Comparison of ENCODE assay signal across 8 mouse cellular contexts in the genomic region with DNA sequence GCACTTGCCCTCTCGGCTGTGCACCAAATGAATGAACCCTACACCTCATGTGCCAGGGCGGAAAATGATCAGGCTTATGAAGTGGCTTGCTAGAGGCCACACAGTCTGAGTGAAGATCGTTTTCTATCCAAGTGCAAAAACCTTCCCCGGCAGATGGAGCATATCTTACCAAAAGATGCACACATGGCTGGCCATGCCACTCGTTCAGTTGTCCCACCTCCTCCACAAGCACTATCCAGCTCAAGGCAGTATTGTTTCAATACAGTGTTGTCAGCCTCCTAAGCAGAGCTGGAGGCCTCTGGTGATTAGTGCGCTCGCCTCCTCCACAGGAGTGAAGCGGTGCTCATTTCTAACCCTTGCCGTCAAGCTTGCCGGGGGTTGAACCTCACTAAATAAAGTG.
DNase-seq lines count a peak whose midpoint lies in the region; ATAC-seq and TF ChIP-seq lines count a peak whose summit lies in the region.

No protein-coding gene starts in this region.

- peak overlapping the region; percentile 75 for H3K27ac ChIP-seq in layer of hippocampus, adult 2 months

- ATAC-seq in megakaryocyte-erythroid progenitor cell, adult 5-6 weeks (replicated peaks; ENCODE audit: low FRiP score, low TSS enrichment, poor library complexity, severe bottlenecking): peak; percentile 37

- DNase-seq in cerebellum, postnatal 10 days: peak; percentile 48 to 49
- DNase-seq in cerebellum, postnatal 36 days: no peak
- peak in 1 of 2 experiments; percentile 29 for DNase-seq in layer of hippocampus, adult 2 months (ENCODE audit: low spot score in 2 of 2)
- DNase-seq in layer of hippocampus, postnatal 25 days (ENCODE audit: extremely low spot score in 1 of 2, low spot score in 1 of 2): no peak
- DNase-seq in brain, adult 2 months (ENCODE audit: low read depth, low spot score): peak; percentile 53
- no peak for DNase-seq in spleen, adult 12 weeks (ENCODE audit: low spot score)
- DNase-seq in c-Kit-positive CD71-positive TER-119-positive erythroid progenitor cells, embryonic 14.5 days (ENCODE audit: low spot score): no peak

- TF ChIP-seq CTCF in layer of hippocampus, adult 2 months (conservative IDR thresholded peaks at IDR 0.05): no peak

- H3K4me3 ChIP-seq in layer of hippocampus, adult 2 months: peak overlapping the region; percentile 41

Comparison
In these comparisons a context has a peak if more than half of its experiments do, and no peak if none do; other contexts are left out.
1. DNase-seq: peak in cerebellum, postnatal 10 days (2 of 2) and brain, adult 2 months (single experiment); none in cerebellum, postnatal 36 days (0 of 2), layer of hippocampus, postnatal 25 days (0 of 2), spleen, adult 12 weeks (single experiment) and c-Kit-positive CD71-positive TER-119-positive erythroid progenitor cells, embryonic 14.5 days (single experiment).